Mouse (Mus musculus) T-helper 17 cell (primary cell): ENCODE data around the gene Fam120a.

ENCODE experiments used
- in situ Hi-C, 2 experiments: fragments of 300-600 bp; cut with MboI, MseI; formaldehyde crosslinking; loops; 1 replicate in 1 of 2; 2 replicates in 1 of 2; pipeline ENCODE4 v1.15.1; 2025; ENCODE audit warnings: high pct_unique_total_duplicates in 2 of 2

Gene Fam120a

DNA sequence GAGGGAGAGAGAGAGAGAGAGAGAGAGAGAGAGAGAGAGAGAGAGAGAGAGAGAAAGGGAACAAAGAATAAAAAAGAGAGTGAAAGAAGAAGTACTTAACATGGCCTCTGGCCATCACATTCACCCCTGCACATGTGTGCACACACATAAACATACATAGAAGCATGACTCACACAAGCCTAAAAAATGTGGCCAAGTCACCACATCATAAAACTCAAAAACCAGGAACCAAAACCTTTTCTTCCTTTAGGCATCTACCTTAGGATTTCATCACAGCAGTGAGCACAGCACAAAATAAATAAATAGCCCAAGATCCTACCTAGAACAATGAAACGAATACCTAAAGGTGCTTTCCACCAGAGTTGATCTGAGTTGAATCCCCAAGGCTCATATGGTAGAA lies 105.9 kb downstream of the Fam120a start:
- in situ Hi-C loops, result no loop called here

DNA sequence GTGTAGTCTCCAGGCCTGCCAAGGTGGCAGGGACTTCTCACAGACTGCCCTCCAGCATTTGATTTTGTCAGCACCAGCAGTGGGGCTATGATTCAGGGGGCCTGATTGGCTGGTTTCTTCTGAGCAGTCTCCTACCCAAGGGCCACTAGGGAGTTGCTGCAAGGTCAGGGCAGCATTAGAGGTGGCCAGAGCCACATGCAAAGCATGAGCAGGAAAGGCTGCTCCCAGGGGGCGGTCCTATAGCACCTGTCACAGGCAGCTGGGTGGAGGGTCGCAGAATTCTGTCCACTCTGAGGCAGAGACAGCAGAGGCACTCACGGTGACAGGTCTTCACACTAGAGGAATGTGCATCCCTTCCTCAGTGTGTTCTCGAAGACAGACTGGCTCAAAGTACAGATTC lies 109.0 kb downstream of the Fam120a start:
- in situ Hi-C loops, result no loop called here

DNA sequence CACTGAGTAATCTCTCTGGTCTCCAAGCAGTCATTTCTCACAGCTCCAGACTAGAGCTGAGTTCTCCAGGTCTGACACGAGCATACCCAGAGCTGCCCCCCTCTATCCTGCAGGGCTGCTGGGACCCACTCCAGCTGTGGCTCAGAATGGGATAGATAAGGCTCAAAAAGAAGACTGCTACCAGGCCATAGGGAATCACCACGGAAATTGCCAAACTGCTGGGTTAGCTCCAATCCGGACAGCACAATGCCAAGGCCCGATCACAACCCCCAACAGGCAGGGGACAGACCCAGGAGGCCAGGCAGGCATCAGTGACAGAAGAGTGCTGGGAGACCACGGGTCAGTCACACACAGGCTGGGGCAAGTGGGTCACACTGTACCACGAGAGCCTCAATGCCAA lies 109.8 kb downstream of the Fam120a start:
- in situ Hi-C loops, result no loop called here

DNA sequence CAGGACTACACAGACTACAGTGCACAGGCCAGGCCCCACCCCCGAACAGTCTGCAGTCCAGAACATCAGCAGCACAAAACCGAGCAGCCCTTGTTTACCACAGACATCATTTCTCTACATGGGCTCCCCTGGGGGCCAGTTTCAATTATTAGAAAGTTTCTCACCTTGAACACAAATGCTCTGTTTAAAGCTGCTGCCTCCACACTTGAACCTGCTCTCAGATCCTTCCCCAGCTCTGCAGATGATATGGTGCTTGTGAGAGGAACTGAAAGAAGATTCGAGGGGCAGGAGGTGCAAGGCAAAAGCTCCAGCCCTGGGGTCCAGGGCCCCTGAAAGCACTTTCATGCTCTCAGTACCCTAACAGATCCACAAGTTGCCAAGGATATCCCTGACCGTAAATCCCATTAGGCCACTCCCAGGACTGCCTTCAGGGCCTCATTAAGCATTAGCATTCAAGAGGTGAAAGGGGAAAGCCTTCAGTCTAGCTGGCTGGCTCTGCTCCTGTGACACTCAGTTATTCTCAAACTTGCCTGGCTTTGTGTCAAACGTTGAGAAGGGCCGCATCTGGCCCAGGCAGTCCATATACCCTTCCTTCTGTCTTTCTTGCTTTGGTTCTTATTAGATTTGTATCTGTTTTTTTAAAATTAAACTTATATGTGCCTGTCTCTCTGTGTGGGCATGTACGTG lies 110.4 kb downstream of the Fam120a start:
- in situ Hi-C loops, result no loop called here

DNA sequence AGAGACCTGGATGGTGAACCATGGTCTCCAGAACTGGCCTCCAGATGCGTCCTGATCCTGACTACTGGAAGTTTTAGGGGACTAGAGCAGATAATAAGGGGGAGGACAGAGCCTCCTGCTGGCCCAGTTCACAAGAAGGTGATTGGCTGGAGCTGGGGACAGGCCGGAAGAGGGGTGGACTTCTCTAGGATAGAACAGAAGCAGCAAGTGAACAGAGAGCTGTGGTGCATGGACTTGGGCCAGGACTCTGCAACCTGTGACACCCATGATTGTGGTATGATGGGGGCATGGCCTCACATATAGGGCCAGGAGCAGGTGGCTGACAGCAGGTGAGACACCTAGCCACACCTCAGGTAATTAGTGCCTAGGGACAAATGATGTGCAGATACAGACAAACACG lies 113.9 kb downstream of the Fam120a start:
- in situ Hi-C loops, result no loop called here

DNA sequence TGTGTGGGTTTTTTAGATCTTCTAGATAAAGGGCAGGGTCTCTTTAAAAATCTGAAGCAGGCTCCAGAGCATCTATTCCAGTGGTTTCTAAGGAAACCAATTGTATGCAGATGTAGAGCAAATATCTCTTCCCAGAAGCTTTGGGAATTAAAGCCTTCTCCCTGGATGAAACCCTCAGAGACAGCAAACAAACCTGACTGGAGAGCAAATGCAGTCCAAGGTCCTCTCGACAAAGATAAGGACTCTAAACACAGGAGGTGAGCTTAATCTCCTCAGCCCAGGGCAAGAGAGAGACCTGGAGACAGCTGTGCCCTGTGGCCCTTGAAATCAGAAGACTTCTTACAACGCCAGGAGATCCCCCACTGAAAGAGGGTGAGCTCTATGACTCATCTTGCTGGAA lies 114.3 kb downstream of the Fam120a start:
- in situ Hi-C loops, result no loop called here

DNA sequence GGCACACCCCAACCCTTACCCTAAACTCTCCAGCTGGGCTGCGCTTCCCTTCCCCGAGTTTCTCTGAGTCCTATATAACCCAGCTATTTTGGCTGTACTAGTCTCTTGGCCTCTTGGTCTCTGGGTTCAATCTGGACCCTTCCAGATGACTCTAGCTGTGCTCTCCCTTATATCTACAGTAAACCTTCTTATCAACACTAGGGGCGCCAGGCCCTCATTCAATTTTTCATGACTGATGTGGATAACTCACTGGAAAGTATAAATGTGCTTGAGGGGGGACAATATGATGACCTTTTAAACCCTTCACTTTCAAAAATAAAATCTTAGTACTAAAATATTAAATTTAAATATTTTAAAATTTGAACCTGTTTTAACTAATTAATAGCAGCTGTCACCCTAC lies 115.0 kb downstream of the Fam120a start:
- in situ Hi-C loops, result no loop called here

DNA sequence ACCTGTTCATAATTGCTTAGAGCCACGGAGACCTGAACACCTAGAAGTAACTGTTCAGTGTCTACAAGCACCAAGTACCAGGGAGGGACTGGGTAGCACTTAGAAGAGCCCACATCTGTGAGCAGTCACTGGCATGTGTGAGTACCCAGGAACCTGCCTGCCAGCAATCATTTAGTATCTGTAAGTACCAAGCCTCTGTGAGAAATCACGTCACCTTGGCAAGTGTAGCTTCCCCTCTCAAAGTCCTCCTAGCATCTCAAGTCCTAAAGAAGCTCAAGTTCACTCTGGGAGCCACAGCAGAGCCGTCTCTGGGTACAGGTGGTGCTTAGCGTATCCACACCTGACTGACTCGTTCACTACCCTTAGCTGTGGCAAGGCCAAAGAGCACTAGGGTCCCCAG lies 116.1 kb downstream of the Fam120a start:
- in situ Hi-C loops, result no loop called here

DNA sequence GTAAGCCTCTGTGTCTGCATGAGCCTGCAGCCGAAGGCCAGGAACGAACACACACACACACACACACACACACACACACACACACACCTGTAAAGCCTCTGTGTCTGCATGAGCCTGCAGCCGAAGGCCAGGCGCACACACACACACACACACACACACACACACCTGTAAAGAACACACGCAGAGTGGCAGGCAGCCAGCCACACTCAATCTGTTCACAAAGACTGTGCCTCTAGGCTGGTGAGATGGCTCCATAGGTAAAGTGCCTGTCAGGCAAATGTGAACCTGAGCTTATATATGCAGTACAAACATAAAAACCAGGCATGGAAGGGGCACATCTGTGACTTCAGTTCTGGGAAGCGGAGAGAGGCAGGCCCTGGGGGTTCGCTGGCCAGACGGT lies 117.0 kb downstream of the Fam120a start:
- in situ Hi-C loops, result no loop called here

DNA sequence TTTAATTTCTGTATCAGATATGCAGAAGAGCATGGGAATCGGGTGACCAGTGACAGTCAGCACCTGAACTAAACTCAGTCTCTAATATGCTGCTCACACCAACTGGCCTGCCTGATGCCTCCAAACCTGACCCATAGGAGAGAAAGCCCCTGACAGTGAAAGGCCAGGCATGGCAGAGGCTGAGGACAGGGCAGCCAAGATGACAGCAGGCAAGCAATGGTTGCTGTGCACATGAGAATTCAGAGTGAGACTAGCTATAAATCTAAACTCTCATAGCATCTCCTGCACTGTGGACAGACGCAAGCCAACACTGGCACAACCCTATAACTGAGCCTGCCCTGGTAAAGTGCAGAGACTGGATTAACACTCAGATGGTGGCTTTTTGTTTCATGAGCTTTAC lies 117.5 kb downstream of the Fam120a start:
- in situ Hi-C loops, result no loop called here

DNA sequence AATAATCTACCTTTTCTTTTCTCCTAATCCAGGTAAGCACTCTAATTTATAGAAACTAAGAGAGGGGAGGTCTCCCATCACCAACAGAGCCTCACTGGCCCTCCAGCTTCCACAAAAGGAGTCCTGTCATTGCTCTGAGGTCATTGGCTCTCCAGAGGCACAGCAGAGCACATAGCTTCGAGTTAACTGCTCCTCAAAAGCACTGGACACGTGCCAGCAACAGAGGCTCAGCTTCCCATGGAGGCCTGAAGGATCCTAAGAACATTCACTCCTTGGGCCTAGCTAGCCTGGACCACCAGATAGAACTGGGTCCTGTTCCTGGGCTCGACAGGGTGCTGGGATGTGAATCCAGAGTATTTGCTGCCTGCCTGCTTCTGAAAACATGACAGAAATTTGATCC lies 118.7 kb downstream of the Fam120a start:
- in situ Hi-C loops, result no loop called here

DNA sequence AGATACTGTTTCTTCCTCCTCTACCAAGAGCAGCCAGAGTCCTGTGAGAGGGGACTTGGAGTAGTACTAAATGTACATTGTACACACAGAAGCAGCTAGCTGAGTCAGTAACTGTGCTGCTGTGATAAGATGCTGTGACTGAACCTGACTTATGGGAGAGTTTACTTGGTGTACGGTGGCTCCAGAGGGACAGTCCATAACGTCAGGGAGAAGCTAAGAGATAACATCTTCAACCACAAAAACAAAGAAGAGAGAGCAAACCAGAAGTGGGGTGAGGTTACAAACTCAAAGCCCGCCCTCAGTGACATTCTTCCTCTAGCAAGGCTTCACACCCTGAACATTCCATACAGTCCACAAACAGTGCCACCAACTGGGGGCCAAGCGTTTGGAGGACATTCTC lies 122.5 kb downstream of the Fam120a start:
- in situ Hi-C loops, result no loop called here

DNA sequence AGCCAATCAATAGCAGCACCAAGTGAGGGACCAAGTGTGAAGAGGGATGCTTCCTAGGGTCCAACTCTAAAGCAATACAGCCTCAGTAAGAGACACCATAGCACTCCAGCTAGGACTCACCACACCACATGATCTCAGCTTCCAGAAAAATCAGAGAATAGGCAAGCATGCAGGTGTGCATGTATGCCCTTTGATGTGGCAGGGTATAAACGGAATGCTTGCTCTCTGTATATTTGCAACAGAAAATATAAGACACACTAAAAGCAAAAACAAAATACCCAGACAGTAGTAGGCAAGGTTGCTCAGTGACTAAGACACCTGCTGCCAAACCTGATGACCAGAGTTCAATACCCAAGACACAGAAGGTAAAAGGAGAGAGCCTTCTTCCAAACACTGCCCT lies 124.3 kb downstream of the Fam120a start:
- in situ Hi-C loops, result no loop called here

DNA sequence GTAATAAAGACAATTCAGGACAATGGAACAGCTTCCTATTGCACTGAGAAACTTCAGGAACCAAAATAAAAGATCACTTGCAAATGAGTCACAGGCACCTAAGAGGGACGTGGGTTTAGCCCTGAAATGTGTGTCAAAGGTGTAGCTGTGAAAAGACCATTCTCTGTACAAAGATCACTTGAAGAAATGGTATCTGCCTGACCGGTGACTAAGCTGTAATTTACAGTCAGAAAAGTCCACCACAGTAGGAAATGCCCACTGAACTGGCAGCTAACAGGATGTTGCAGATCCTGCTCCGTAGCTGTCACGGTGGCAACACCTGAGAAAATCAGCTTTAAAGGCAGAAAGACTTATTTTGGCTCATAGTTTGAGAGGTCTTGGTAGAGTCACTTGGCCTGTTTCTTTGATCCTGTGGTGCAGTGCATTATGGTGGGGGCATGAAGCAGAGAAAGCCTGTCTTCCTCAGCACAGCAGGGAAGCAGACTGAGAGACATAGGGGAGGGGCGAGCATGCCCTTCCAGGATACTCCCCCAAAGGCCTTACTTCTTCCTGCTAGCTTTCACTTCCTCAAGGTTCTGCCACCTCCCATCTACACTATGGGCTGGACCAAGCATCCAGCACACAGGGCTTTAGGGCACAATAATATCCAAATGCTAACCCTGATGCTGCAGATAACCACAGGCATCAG lies 125.8 kb downstream of the Fam120a start:
- in situ Hi-C loops, result no loop called here

DNA sequence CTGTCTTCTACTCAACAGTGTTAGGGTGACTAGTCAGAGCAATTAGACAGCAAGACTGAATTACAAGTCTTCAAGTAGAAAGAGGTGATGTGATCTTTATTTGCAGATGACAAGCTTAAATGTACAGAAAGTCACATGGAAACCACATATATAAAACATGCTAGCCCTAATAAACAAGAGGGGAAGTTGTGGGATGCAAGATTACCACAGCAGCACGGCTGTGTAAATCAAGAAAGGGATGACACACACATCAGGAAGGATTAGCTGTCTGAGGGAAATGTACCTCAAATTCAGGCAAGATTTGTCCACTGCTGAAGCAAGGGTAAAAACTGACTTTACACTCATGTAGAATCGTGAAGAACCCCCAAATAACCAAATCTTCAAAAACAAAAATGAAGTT lies 129.5 kb downstream of the Fam120a start:
- in situ Hi-C loops, result no loop called here

DNA sequence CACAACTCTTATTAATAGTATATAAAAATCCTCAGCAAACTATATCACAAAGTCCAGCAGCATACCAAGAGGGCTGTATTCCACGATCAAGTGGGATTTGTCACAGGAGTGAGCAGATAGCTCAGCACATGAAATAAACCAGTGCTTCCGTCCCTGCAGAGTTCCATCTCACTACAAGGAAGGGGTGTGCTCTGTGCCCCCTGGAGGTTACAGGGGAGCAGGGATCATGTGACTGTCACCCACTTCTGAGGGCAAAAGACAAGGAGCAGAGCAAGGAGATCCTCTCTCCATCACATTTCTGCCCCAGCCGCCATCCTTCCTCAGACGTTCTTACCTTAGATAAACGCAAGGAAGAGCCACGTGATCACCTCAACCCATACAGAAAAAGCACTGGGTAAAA lies 130.3 kb downstream of the Fam120a start:
- in situ Hi-C loops, result no loop called here

DNA sequence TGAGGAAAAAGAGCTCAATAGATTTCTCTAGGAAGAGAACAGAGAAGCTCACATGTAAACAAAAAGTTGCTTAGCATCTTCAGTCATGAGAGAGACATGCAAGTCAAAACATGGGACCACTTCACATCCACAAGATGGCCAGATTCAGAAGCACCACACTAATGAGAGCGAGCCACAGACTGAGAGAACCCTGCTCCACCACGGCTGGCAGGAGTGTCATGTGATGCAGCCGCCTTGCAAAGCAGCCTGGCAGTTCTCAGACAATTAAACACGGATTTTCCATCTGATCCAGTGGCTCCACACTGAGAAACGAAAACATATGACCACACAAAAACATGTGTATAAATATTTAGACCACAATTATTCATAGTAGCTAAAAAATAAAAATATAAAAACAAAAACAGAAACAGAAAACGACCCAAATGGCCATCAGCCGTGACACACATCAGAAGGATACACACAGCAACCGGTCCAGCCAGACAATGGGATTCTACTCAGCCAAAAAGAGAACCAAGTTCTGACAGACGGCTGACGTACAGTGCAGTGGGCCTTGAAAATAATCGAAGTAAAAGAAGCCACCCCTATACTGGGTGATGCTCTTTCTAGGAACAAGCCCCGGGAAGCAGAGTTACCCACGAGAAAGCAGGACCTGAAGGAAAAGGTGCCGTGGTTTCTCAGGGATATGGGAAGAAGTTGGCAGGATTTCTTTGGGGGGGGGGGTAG lies 137.1 kb downstream of the Fam120a start:
- in situ Hi-C loops, result no loop called here

DNA sequence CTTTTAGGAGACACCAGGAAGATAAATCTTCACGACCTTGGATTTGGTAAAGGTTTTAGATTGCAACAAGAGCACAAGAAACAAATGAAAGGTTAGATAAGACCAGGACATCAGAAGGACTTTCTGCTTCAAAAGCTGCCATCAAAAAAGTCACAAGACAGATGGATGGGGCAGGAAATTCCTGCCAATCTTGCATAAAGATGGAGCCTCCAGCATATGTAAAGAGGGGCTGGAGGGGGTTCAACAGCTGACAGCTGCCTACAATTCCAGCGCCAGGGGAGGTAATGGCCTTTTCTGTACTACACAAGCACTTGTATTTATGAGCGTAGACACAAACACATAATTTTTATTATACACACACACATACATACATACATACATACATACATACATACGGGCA lies 138.0 kb downstream of the Fam120a start:
- in situ Hi-C loops, result no loop called here
